Mouse (Mus musculus): ENCODE measurements around the gene Olfr938. TPM values are rescaled to one million over a fixed set of nuclear protein-coding genes. Genes with fewer than 3 reads are reported as not detected.

Gene Olfr938
- not detected in 2 replicates for polyA plus RNA-seq (2015; fragmentation: Nextera tagmentation; extraction: Ambion mirVana)

DNA sequence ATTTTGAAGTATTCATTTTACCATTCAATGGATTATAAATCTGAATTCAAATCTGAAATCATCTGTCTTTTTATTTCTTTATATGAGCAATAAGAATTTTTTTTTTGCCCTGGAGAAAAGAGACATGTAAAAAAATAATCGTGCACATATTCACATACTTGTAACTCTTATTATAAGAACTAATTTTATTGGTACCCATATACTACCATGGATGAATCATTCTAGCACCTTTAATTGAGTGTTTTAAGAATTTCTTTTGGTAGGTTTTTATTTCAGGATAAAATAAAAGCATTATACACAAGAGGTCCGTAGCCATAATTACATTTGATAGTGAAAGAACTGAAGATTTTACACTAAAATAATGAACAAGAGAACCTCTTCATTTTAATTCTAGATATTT, at the start of gene Olfr938:
Gene Olfr938, minus strand, starts transcription at position 101 of the 400 bp plus-strand sequence.
- H3K4me2 ChIP-seq: no peak within 1 kb of the TSS
- no peaks in the 10 kb centered on the region for H3K36me3 ChIP-seq
- 93% methylated on average over 2 of the region's 2 CpGs for WGBS
- no peak within 1 kb of the TSS for H3K27ac ChIP-seq (replicated peaks)
- no peaks in the 10 kb centered on the region for H3K9me3 ChIP-seq
- ATAC-seq (ENCODE audit: low FRiP score, low read depth): no peak
- H3K4me3 ChIP-seq: no peak within 1 kb of the TSS
- no peaks in the 10 kb centered on the region for H3K4me1 ChIP-seq (replicated peaks)
- H3K27me3 ChIP-seq: no peaks in the 10 kb centered on the region
- no peak within 1 kb of the TSS for H3K9ac ChIP-seq

GRCm38 (mm10) chr9:39127831-39128230, 49.1 kb upstream of the Olfr938 start, which contains the start of gene Olfr27:
Gene Olfr27, plus strand, starts transcription at chr9:39128131.
- no peak for ATAC-seq (ENCODE audit: low FRiP score, low read depth)
- Histone ChIP-seq H3K4me3 (no peak within 1 kb of the TSS), H3K27me3 (no peaks in the 10 kb centered on the region), H3K4me1 (replicated peaks) (no peaks in the 10 kb centered on the region), H3K9ac (no peak within 1 kb of the TSS), H3K4me2 (no peak within 1 kb of the TSS), H3K27ac (replicated peaks) (no peak within 1 kb of the TSS), H3K36me3 (no peaks in the 10 kb centered on the region), H3K9me3 (0 out of 2 replicates have a peak, but pooled peaks cover 3% of the 10 kb centered on the region)

GRCm38 (mm10) chr9:39127326-39127725, 48.6 kb upstream of the Olfr938 start:
- Histone ChIP-seq H3K4me3 (no peak overlapping the region), H3K36me3 (no peaks in the 10 kb centered on the region), H3K27me3 (no peaks in the 10 kb centered on the region), H3K9me3 (0 out of 2 replicates have a peak, but pooled peaks cover 3% of the 10 kb centered on the region), H3K4me2 (no peak overlapping the region), H3K9ac (no peak overlapping the region), H3K27ac (replicated peaks) (no peak overlapping the region), H3K4me1 (replicated peaks) (no peaks in the 10 kb centered on the region)
- no peak for ATAC-seq (ENCODE audit: low FRiP score, low read depth)
- WGBS: 83% methylated on average over 1 of the region's 1 CpGs

DNA sequence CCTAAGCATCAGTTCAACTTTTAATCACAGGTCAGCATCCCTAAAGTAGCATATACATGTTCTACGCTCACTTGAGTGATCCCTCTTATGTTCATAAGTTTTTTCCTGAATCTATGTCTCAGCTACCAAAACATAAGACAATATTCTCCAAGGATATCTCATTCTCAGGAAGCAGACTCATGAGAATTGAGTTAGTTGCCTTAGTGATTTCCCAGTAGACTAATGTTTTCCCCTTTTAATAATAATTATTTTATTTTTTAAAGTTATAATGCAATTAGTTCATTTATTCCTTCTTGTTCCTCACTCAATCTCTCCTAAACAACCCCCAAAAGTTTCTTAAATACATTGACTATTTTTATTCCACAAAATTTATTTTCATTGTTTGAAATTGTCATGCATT, 13.8 kb downstream of the Olfr938 start, which contains the start of gene Olfr937:
Gene Olfr937, minus strand, starts transcription at position 101 of the 400 bp plus-strand sequence.
- Histone ChIP-seq H3K36me3 (no peaks in the 10 kb centered on the region), H3K9ac (no peak within 1 kb of the TSS), H3K4me3 (no peak within 1 kb of the TSS), H3K9me3 (no peaks in the 10 kb centered on the region), H3K27me3 (no peaks in the 10 kb centered on the region), H3K4me1 (replicated peaks) (no peaks in the 10 kb centered on the region), H3K27ac (replicated peaks) (no peak within 1 kb of the TSS), H3K4me2 (no peak within 1 kb of the TSS)
- 87% methylated on average over 1 of the region's 1 CpGs for WGBS
- ATAC-seq (ENCODE audit: low FRiP score, low read depth): no peak

Small RNA genes lying within 50 kb of the gene (microRNA-seq; reads per million reads assigned to microRNA genes)
- gene Gm25032 (not detected), gene Gm25529 (not detected)

Other genes with a start within 250 kb of the Olfr938 start
- not detected in 2 replicates for gene Olfr924, start 234.4 kb downstream of the Olfr938 start, polyA plus RNA-seq (2015; fragmentation: Nextera tagmentation; extraction: Ambion mirVana)
- not detected in 2 replicates for gene Olfr26, start 223.8 kb downstream of the Olfr938 start, polyA plus RNA-seq (2015; fragmentation: Nextera tagmentation; extraction: Ambion mirVana)
- gene Olfr926, start 201.8 kb downstream of the Olfr938 start, polyA plus RNA-seq (2015; fragmentation: Nextera tagmentation; extraction: Ambion mirVana): not detected in 2 replicates
- not detected in 2 replicates for gene Olfr930, start 149.1 kb downstream of the Olfr938 start, polyA plus RNA-seq (2015; fragmentation: Nextera tagmentation; extraction: Ambion mirVana)
- not detected in 2 replicates for gene Olfr933, start 106.6 kb downstream of the Olfr938 start, polyA plus RNA-seq (2015; fragmentation: Nextera tagmentation; extraction: Ambion mirVana)
- gene Olfr934, start 90.6 kb downstream of the Olfr938 start, polyA plus RNA-seq (2015; fragmentation: Nextera tagmentation; extraction: Ambion mirVana): not detected in 2 replicates
- gene Olfr935, start 79.2 kb downstream of the Olfr938 start, polyA plus RNA-seq (2015; fragmentation: Nextera tagmentation; extraction: Ambion mirVana): not detected in 2 replicates
- gene Olfr146, start 55.5 kb downstream of the Olfr938 start, polyA plus RNA-seq (2015; fragmentation: Nextera tagmentation; extraction: Ambion mirVana): not detected in 2 replicates
- gene Olfr937, start 13.9 kb downstream of the Olfr938 start, polyA plus RNA-seq (2015; fragmentation: Nextera tagmentation; extraction: Ambion mirVana): not detected in 2 replicates
- gene Olfr27, start 49.2 kb upstream of the Olfr938 start, polyA plus RNA-seq (2015; fragmentation: Nextera tagmentation; extraction: Ambion mirVana): not detected in 2 replicates
- gene Olfr943, start 87.4 kb upstream of the Olfr938 start, polyA plus RNA-seq (2015; fragmentation: Nextera tagmentation; extraction: Ambion mirVana): not detected in 2 replicates
- not detected in 2 replicates for gene Olfr944, start 123.0 kb upstream of the Olfr938 start, polyA plus RNA-seq (2015; fragmentation: Nextera tagmentation; extraction: Ambion mirVana)
- not detected in 2 replicates for gene Olfr1537, start 171.1 kb upstream of the Olfr938 start, polyA plus RNA-seq (2015; fragmentation: Nextera tagmentation; extraction: Ambion mirVana)
- not detected in 2 replicates for gene Olfr945, start 197.9 kb upstream of the Olfr938 start, polyA plus RNA-seq (2015; fragmentation: Nextera tagmentation; extraction: Ambion mirVana)
- not detected in 2 replicates for gene Olfr948, start 247.2 kb upstream of the Olfr938 start, polyA plus RNA-seq (2015; fragmentation: Nextera tagmentation; extraction: Ambion mirVana)

Measured in hindbrain, embryonic 15.5 days (tissue).